Mouse (Mus musculus) megakaryocyte, embryonic 14.5 days (primary cell): ENCODE data around the gene Cald1. TPM values are rescaled to one million over a fixed set of nuclear protein-coding genes. Genes with fewer than 3 reads are reported as not detected.

ENCODE experiments used
- H3K27me3 ChIP-seq: replicated peaks from 2 replicates; pipeline ENCODE3; 2012; ENCODE audit warnings: inconsistent platforms
- H3K36me3 ChIP-seq: replicated peaks from 2 replicates; pipeline ENCODE3; 2012; ENCODE audit warnings: low read length, inconsistent platforms, mixed read lengths
- H3K4me1 ChIP-seq: 2 replicates; pipeline ENCODE4 v1.6.1; 2012; ENCODE audit warnings: inconsistent platforms
- H3K4me3 ChIP-seq: replicated peaks from 2 replicates; pipeline ENCODE3; 2012; ENCODE audit warnings: moderate library complexity, mild to moderate bottlenecking, inconsistent platforms
- H3K9me3 ChIP-seq: 2 replicates; pipeline ENCODE4 v1.6.1; 2012; ENCODE audit warnings: inconsistent platforms
- FLI1 ChIP-seq: IDR thresholded peaks from 2 replicates; pipeline ENCODE4 v1.6.1; 2012; ENCODE audit warnings: low read length, inconsistent platforms, mixed read lengths
- GATA1 ChIP-seq: IDR thresholded peaks from 3 replicates; pipeline ENCODE4 v1.6.1; 2012; ENCODE audit warnings: mixed read lengths, low read length, inconsistent platforms, borderline replicate concordance
- polyA plus RNA-seq: library from polyadenylated mRNA; stranded (reverse); fragments of >175 nt; gene quantifications from 2 replicates; pipeline ENCODE4 v1.2.3, GENCODE M21; 2012; ENCODE audit warnings: low replicate concordance; ENCODE audit not compliant: insufficient read depth

The Cald1 gene
- polyA plus RNA-seq, 1 experiment, result 42.3 TPM

GRCm38 (mm10) chr6:34713777-34714176, 115.5 kb downstream of the Cald1 start:
- Histone ChIP-seq H3K9me3 (no peaks in the 10 kb centered on the region), H3K4me1 (peaks cover 15% of the 10 kb centered on the region), H3K4me3 (no peak overlapping the region), H3K36me3 (no peaks in the 10 kb centered on the region), H3K27me3 (peaks cover 31% of the 10 kb centered on the region)
- TF ChIP-seq GATA1 (no peak), FLI1 (no peak)

- no peak for TF ChIP-seq GATA1
- TF ChIP-seq FLI1, result no peak
- no peaks in the 10 kb centered on the region for H3K9me3 ChIP-seq
- peaks cover 26% of the 10 kb centered on the region for H3K27me3 ChIP-seq
- H3K36me3 ChIP-seq, result no peaks in the 10 kb centered on the region
- no peak overlapping the region for H3K4me3 ChIP-seq
- peaks cover 12% of the 10 kb centered on the region for H3K4me1 ChIP-seq
Measured at GRCm38 (mm10) chr6:34714612-34715011, 116.3 kb downstream of the Cald1 start.

GRCm38 (mm10) chr6:34716206-34716887, 118.0 kb downstream of the Cald1 start:
- Histone ChIP-seq H3K9me3 (no peaks in the 10 kb centered on the region), H3K4me1 (peaks cover 13% of the 10 kb centered on the region), H3K36me3 (no peaks in the 10 kb centered on the region), H3K27me3 (peaks cover 14% of the 10 kb centered on the region), H3K4me3 (no peak overlapping the region)
- TF ChIP-seq GATA1, result no peak
- TF ChIP-seq FLI1, result no peak

DNA sequence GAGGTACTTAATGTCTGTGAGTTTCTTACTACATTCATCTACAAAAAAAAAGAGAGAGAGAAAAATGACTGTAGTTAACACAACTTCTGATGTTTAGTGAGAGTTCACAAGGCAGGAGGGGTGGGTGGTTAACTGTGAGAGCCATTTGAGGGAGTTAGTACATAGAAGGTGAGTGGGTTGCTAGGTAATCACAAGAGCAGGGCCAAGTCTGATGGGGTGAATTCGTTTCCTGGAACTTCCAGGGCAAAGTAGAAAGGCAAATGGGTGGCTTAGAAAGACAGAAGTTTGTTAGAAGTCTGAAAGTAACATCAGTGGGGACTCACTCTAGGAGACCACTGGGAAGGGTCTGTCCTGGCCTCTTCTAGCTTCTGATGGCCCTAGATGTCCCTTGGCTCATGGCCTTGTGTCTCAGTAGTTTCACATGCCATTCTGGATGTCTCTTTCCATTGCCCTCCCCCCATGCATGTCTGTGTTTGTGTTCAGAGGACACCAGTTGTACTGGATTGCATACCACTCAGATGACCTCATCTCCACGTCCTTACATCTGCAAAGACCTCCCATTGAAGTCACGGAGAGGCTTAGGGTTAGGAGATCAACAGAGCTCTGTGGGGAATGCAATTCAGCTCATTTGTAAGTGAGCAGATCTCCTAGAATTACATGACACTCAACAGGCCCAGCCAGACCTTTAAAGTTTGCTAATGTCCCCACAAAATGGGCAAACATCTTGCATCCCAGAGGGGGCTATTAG, 118.8 kb downstream of the Cald1 start:
- no peak for TF ChIP-seq GATA1
- TF ChIP-seq FLI1, result no peak

GRCm38 (mm10) chr6:34717651-34718050, 119.4 kb downstream of the Cald1 start:
- H3K4me1 ChIP-seq, result peaks cover 21% of the 10 kb centered on the region
- TF ChIP-seq GATA1, result no peak
- TF ChIP-seq FLI1, result no peak
- H3K27me3 ChIP-seq, result peaks cover 17% of the 10 kb centered on the region
- no peak overlapping the region for H3K4me3 ChIP-seq
- no peaks in the 10 kb centered on the region for H3K9me3 ChIP-seq
- no peaks in the 10 kb centered on the region for H3K36me3 ChIP-seq

More for the DNA sequence above, 118.8 kb downstream of the Cald1 start:
- Histone ChIP-seq H3K27me3 (peaks cover 16% of the 10 kb centered on the region), H3K36me3 (no peaks in the 10 kb centered on the region), H3K9me3 (no peaks in the 10 kb centered on the region), H3K4me3 (no peak overlapping the region), H3K4me1 (peaks cover 20% of the 10 kb centered on the region)

DNA sequence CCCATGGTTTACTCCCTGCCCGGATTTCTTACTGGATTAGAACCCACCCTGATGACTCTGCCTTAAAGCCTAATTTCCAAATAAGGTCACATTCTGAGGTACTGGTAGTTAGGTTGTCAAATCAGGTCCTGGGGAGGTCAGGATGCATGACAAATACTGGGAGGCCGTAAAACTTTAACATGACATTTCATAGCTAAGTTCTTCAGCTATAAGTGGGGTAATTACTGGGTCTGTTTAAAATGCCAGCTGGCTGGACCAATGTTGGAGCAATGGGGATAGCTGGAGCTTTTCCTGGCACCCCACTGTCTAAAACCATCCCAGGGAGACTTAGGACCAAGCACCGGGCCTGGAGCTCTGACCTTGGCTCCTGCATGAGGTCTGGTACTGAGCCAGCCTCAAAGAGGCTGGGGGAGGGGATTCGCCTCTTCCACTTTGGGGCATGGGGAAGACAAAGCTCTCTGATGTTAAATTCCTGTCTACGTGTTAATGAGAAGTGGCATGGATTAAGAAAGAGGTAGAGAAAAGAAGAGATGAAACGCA, 120.9 kb downstream of the Cald1 start:
- Histone ChIP-seq H3K9me3 (peaks cover 2% of the 10 kb centered on the region), H3K36me3 (no peaks in the 10 kb centered on the region), H3K27me3 (peaks cover 13% of the 10 kb centered on the region), H3K4me3 (no peak overlapping the region), H3K4me1 (peaks cover 15% of the 10 kb centered on the region)
- TF ChIP-seq GATA1 (no peak), FLI1 (no peak)

GRCm38 (mm10) chr6:34720447-34720846, 122.1 kb downstream of the Cald1 start:
- Histone ChIP-seq H3K36me3 (no peaks in the 10 kb centered on the region), H3K27me3 (peaks cover 13% of the 10 kb centered on the region), H3K4me3 (no peak overlapping the region), H3K4me1 (peaks cover 15% of the 10 kb centered on the region), H3K9me3 (peaks cover 9% of the 10 kb centered on the region)
- TF ChIP-seq GATA1 (no peak), FLI1 (no peak)

DNA sequence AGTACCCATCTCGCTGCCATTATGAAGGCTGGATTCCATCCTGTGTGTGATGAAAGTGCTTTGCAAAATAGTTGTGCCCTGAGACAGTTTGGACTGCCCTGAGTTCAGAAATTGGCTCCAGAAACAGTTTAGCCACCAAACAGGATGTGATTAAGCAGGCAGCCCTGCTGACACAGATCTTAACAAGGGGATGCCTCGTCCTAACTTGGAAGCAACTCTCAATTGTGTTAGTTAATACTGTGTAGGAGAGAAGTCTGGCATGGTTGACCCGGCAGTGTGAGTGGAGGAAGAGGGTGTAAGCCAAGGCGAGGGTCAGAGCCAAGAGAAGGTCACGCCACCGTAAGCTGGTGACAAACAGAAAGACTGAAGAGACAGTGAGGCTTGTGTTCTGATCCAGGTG, 123.4 kb downstream of the Cald1 start:
- Histone ChIP-seq H3K9me3 (peaks cover 9% of the 10 kb centered on the region), H3K27me3 (peaks cover 12% of the 10 kb centered on the region), H3K36me3 (no peaks in the 10 kb centered on the region), H3K4me3 (no peak overlapping the region), H3K4me1 (peaks cover 15% of the 10 kb centered on the region)
- TF ChIP-seq FLI1 (no peak), GATA1 (no peak)

GRCm38 (mm10) chr6:34722660-34723059, 124.4 kb downstream of the Cald1 start:
- Histone ChIP-seq H3K27me3 (peaks cover 15% of the 10 kb centered on the region), H3K9me3 (peaks cover 9% of the 10 kb centered on the region), H3K4me3 (no peak overlapping the region), H3K4me1 (peaks cover 9% of the 10 kb centered on the region), H3K36me3 (no peaks in the 10 kb centered on the region)
- no peak for TF ChIP-seq GATA1
- no peak for TF ChIP-seq FLI1

- Histone ChIP-seq H3K4me1 (peaks cover 9% of the 10 kb centered on the region), H3K4me3 (no peak overlapping the region), H3K27me3 (peaks cover 15% of the 10 kb centered on the region), H3K36me3 (no peaks in the 10 kb centered on the region), H3K9me3 (peaks cover 9% of the 10 kb centered on the region)
- TF ChIP-seq FLI1, result no peak
- TF ChIP-seq GATA1, result no peak
Measured at GRCm38 (mm10) chr6:34723250-34723904, 125.1 kb downstream of the Cald1 start.
